Mouse (Mus musculus): Measurements from ENCODE around the gene 1700088E04Rik. TPM values are rescaled to one million over a fixed set of nuclear protein-coding genes. Genes with fewer than 3 reads are reported as not detected.

The 1700088E04Rik gene
- polyA plus RNA-seq, 1 experiment from 2014 or later: 0.61 TPM

DNA sequence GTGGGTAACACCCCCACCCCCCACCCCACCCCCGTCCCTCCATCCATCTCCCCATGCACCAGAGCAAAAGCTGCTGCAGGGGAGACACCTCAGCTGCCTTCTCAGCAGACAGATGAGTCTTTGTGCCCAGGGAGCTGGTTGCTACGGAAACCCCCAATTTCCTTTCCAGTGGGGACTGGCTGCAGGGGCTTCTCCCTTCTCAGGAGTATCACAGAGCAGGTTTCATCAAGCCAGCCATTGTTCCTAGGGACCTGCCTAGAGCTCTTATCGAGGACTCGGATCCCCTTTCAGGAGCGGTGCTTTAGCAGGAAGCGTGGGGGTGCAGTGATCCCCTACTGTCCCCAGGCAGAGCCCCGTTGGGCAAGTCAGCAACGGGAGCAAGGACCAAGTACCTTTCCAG, 10.8 kb upstream of the 1700088E04Rik start:
- H3K36me3 ChIP-seq: peaks cover 54% of the 10 kb centered on the region
- WGBS (ENCODE audit: insufficient replicate concordance): 76% methylated on average over 8 of the region's 8 CpGs
- H3K9me3 ChIP-seq (replicated peaks): no peaks in the 10 kb centered on the region
- ATAC-seq (ENCODE audit: low read depth): no peak
- peaks cover 19% of the 10 kb centered on the region for H3K4me1 ChIP-seq (replicated peaks)
- H3K9ac ChIP-seq: no peak overlapping the region
- no peaks in the 10 kb centered on the region for H3K27me3 ChIP-seq
- DNase-seq: no peak
- H3K4me2 ChIP-seq: no peak overlapping the region
- H3K4me3 ChIP-seq (replicated peaks): no peak overlapping the region
- H3K27ac ChIP-seq: no peak overlapping the region

DNA sequence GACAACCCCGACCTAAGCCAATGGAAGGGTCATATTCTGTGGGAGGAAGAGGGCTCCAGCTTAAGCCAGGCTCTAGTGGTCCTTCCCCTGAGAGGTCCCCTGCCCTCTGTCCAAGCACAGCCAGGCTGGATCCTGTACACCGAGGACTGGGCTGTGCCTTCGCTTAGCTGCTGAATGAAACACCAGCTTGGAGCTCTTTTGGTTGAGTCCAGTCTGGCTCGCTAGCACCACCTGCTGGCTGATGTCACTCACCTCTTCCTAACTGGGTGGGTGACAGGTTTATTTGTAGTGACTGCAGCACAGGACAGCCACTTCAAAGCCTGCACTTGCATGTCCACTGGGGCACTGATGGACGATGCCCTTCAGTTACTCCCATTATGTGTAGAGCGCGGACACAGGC, 7.5 kb upstream of the 1700088E04Rik start:
- DNase-seq: peak; percentile 65
- no peak overlapping the region for H3K27ac ChIP-seq
- H3K4me3 ChIP-seq (replicated peaks): no peak overlapping the region
- peak; percentile 42; the same call in 1 of the 2 replicates for ATAC-seq (ENCODE audit: low read depth)
- peaks cover under 1% of the 10 kb centered on the region; the same call in 1 of the 2 replicates for H3K4me1 ChIP-seq (replicated peaks)
- 47% methylated on average over 7 of the region's 7 CpGs for WGBS (ENCODE audit: insufficient replicate concordance)
- peaks cover 87% of the 10 kb centered on the region for H3K36me3 ChIP-seq
- H3K9me3 ChIP-seq (replicated peaks): no peaks in the 10 kb centered on the region
- H3K9ac ChIP-seq: no peak overlapping the region
- no peak overlapping the region for H3K4me2 ChIP-seq
- no peaks in the 10 kb centered on the region for H3K27me3 ChIP-seq

DNA sequence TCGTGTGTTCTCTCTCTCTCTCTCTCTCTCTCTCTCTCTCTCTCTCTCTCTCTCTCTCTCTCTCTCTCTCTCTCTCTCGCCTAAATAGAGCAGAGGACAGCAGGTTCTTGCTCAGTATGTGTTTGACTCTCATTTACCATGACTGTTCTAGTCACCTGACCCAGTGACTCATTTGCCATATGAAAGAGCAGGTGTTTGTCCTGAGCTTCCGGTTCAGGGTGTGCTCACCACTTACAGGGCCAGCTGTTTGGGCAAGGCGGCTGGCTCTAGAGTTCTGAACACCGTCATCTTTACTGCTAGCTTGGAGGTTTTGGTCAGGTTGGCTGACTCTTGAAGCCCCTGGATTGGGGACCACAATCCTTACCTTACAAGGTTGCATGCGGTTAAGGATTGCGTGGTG, 4.5 kb upstream of the 1700088E04Rik start:
- Histone ChIP-seq H3K9me3 (replicated peaks) (no peaks in the 10 kb centered on the region), H3K9ac (no peak overlapping the region), H3K27me3 (no peaks in the 10 kb centered on the region), H3K36me3 (peaks cover 71% of the 10 kb centered on the region), H3K27ac (no peak overlapping the region), H3K4me2 (no peak overlapping the region), H3K4me3 (replicated peaks) (no peak overlapping the region), H3K4me1 (replicated peaks) (peaks cover 23% of the 10 kb centered on the region)
- DNase-seq (no peak), ATAC-seq (ENCODE audit: low read depth) (no peak)
- WGBS (ENCODE audit: insufficient replicate concordance): 80% methylated on average over 7 of the region's 7 CpGs

DNA sequence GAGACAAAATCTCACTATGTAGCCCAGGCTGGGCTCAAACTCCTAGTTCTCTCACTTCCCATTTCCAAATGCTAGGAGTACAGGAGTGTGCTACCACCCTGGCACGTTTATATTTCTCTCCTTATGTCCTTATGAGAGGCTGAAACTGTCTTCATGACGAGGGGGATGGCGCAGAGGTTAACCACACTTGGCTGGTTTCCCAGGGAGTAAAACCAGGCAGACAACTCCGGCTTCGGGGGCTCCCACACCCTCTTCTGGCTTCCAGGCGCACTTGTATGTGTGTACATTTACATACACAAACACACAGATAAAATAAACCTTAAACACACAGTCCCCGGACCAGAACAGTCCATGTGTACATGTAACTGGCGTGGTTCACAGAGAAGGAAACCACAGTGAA, 3.0 kb upstream of the 1700088E04Rik start:
- Histone ChIP-seq H3K4me2 (no peak overlapping the region), H3K36me3 (peaks cover 58% of the 10 kb centered on the region), H3K27ac (no peak overlapping the region), H3K27me3 (0 out of 2 replicates have a peak, but pooled peaks cover 6% of the 10 kb centered on the region), H3K4me1 (replicated peaks) (peaks cover 32% of the 10 kb centered on the region), H3K9me3 (replicated peaks) (no peaks in the 10 kb centered on the region), H3K9ac (no peak overlapping the region), H3K4me3 (replicated peaks) (no peak overlapping the region)
- ATAC-seq (ENCODE audit: low read depth) (no peak), DNase-seq (no peak)
- 71% methylated on average over 8 of the region's 8 CpGs for WGBS (ENCODE audit: insufficient replicate concordance)

DNA sequence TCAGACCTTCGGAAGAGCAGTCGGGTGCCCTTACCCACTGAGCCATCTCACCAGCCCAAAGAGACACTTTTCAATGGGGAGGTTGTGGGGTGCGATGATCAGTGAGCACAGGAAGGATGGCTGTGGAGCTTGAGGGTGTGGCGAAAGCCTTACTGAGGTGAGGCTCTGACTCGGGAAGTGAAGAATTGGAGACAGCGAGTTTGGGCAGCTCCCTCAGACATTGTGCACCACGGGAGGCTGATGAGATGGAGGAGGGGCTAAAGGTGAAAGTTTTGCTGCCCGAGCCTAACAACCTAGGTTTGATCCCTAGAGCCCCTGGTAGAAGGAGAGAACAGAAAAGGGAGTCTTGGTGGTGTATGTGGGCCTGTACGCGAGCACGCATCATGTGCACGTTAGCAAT, 2.3 kb upstream of the 1700088E04Rik start:
- H3K27me3 ChIP-seq: 0 out of 2 replicates have a peak, but pooled peaks cover 6% of the 10 kb centered on the region
- H3K4me3 ChIP-seq (replicated peaks): no peak overlapping the region
- H3K27ac ChIP-seq: no peak overlapping the region
- peaks cover 52% of the 10 kb centered on the region for H3K36me3 ChIP-seq
- no peaks in the 10 kb centered on the region for H3K9me3 ChIP-seq (replicated peaks)
- H3K9ac ChIP-seq: no peak overlapping the region
- H3K4me1 ChIP-seq (replicated peaks): peaks cover 32% of the 10 kb centered on the region
- ATAC-seq (ENCODE audit: low read depth): no peak
- DNase-seq: no peak
- 83% methylated on average over 12 of the region's 12 CpGs for WGBS (ENCODE audit: insufficient replicate concordance)
- H3K4me2 ChIP-seq: no peak overlapping the region

DNA sequence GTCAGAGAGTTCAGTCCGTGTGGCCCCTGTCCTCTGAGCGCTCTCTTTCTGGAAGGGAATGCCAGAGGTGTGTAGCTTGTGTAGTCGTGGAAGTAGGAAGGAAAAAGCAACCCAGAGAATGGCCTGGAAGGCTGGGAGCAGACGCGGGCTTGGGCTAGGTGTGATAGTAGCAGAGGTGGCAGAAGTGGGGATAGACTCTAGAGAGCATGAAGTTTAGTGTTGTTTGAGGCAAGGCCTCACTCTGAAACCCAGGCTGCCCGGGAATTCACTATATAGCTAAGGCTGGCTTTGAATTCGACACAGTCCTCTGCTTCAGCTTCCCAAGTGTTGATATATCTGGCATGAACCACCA, 489 bp upstream of the 1700088E04Rik start:
- H3K27me3 ChIP-seq: 0 out of 2 replicates have a peak, but pooled peaks cover 6% of the 10 kb centered on the region
- WGBS (ENCODE audit: insufficient replicate concordance): 0% methylated on average over 7 of the region's 7 CpGs
- H3K4me3 ChIP-seq (replicated peaks): peak overlapping the region; percentile 92
- peaks cover 34% of the 10 kb centered on the region for H3K36me3 ChIP-seq
- ATAC-seq (ENCODE audit: low read depth) (peak; percentile 57), DNase-seq (no peak)
- H3K9ac ChIP-seq: peak overlapping the region; percentile 92
- peaks cover 32% of the 10 kb centered on the region for H3K4me1 ChIP-seq (replicated peaks)
- H3K4me2 ChIP-seq: peak overlapping the region; percentile 95
- no peaks in the 10 kb centered on the region for H3K9me3 ChIP-seq (replicated peaks)
- peak overlapping the region; percentile 71 for H3K27ac ChIP-seq

DNA sequence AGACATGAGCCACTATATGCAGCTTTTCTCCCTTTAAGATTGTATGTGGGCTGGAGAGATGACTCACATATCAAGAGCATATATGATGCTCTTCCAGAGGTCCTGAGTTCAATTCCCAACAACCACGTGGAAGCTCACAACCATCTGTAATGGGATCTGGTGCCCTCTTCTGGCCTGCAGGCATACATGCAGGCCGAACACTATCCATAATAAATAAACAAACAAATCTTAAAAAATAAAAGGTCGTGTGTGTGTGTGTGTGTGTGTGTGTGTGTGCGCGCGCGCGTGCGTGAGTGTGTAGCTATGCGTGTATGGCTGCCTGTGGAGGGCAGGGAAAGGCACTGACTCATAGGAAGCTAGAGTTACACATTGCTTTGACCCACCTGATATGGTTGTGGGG, 1.4 kb downstream of the 1700088E04Rik start:
- 50% methylated on average over 10 of the region's 10 CpGs for WGBS (ENCODE audit: insufficient replicate concordance)
- H3K27ac ChIP-seq: no peak overlapping the region

DNA sequence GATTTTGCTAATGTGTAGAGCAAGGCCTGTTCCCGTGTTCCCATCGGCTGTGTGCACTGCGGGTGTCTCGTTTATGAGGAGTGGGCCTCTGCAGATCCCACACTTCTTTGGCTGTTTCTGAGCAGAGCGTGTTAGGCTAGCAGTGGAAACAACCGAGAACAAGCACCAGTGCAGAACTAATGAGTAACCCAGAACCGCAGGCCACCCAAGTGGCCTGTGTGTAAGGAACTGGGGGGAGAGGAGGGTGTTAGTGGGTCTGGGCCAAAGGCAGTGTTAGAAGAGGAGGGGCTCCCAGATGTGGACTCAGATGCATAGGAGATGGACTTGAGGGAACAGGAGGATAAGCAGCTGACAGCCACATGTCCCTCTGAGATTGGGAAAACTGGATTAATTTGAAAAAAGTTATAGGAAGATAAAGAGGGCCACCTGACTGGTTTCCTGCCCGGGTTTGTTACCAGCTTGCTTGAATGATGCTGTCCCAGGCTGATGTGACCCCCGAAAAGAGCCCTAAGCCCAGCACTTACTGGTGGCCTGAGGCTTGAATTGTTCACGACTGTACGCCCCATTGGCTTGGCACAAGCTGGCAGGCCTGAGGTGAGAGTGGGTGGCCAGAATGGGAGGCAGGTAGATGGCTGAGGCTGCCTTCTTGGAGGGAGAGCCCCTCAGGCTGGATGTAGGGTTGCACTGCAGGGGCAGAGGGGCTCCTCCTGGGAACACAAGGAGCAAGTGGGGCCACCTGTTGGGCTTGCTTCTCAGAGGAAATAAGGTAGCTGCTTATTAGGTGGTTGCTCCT, 5.1 kb downstream of the 1700088E04Rik start:
- Histone ChIP-seq H3K27me3 (0 out of 2 replicates have a peak, but pooled peaks cover 6% of the 10 kb centered on the region), H3K27ac (no peak overlapping the region), H3K4me2 (no peak overlapping the region), H3K9ac (no peak overlapping the region), H3K4me1 (replicated peaks) (peaks cover 12% of the 10 kb centered on the region), H3K4me3 (replicated peaks) (no peak overlapping the region), H3K9me3 (replicated peaks) (no peaks in the 10 kb centered on the region), H3K36me3 (peaks cover 21% of the 10 kb centered on the region)
- DNase-seq (no peak), ATAC-seq (ENCODE audit: low read depth) (no peak)
- WGBS (ENCODE audit: insufficient replicate concordance): 68% methylated on average over 11 of the region's 11 CpGs

More for the DNA sequence above, 1.4 kb downstream of the 1700088E04Rik start:
- DNase-seq (no peak), ATAC-seq (ENCODE audit: low read depth) (no peak)
- Histone ChIP-seq H3K9ac (no peak overlapping the region), H3K36me3 (peaks cover 15% of the 10 kb centered on the region), H3K4me2 (no peak overlapping the region), H3K4me3 (replicated peaks) (no peak overlapping the region), H3K9me3 (replicated peaks) (no peaks in the 10 kb centered on the region), H3K27me3 (0 out of 2 replicates have a peak, but pooled peaks cover 6% of the 10 kb centered on the region), H3K4me1 (replicated peaks) (peaks cover 32% of the 10 kb centered on the region)

DNA sequence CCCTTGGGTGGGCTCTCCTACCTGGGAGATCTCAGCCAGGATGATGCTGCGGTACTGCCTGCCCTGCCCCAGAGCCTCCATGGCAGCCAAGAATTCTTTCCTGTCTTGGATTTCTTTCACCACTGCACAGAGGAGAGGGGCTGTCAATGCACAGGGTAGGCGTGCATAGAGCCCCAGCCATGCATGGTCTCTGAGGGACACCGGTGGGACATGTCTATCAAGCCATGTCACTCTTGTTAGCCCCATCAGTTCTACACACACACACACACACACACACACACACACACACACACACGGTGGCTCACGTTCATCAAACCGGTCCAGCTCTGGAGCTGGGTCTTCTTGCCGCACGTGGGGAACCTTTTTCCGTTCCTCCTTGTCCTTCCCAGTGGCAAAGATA, 5.7 kb downstream of the 1700088E04Rik start:
- no peak for DNase-seq
- H3K4me2 ChIP-seq: no peak overlapping the region
- H3K4me1 ChIP-seq (replicated peaks): peaks cover 6% of the 10 kb centered on the region
- no peak for ATAC-seq (ENCODE audit: low read depth)
- 0 out of 2 replicates have a peak, but pooled peaks cover 6% of the 10 kb centered on the region for H3K27me3 ChIP-seq
- 72% methylated on average over 9 of the region's 9 CpGs for WGBS (ENCODE audit: insufficient replicate concordance)
- H3K36me3 ChIP-seq: peaks cover 25% of the 10 kb centered on the region
- H3K9ac ChIP-seq: no peak overlapping the region
- no peaks in the 10 kb centered on the region for H3K9me3 ChIP-seq (replicated peaks)
- H3K4me3 ChIP-seq (replicated peaks): no peak overlapping the region
- H3K27ac ChIP-seq: no peak overlapping the region

DNA sequence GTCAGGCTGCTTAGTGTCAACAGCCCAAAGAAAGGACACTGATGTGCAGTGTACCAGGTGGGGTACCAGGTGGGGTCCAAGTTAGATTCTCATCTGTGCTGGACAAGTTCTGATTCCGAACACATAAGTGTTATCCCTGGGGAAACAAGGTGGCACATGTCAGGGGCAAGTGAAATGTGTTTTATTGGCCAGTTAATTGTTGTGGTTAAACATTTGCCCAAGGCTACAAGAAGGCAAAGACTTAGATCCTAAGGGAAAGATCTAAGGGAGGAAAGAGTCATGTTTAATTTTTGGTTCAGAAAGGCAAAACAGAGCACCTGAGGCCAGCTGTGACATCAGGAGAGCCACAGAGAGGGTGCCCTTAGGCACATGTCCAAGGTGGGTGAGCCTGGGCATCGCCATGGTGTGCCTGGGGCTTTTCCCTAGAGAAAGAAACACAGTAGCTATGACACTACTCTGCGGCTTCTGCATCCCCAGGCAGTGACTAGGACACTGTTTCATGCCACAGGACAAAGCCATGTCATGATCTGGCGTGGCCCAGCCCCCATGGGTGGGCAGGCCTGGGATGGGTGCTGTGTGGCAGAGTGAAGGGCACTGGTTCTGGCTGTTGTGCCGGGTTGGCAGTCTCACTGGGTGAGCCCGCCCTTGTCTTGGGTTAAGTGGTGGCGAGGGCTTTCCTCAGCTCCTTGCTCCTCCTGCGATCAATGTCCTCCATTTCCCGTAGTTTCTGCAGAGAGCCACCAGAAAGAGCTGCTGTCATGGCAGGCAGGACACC, 6.4 kb downstream of the 1700088E04Rik start:
- H3K4me2 ChIP-seq: no peak overlapping the region
- no peaks in the 10 kb centered on the region for H3K9me3 ChIP-seq (replicated peaks)
- H3K36me3 ChIP-seq: peaks cover 31% of the 10 kb centered on the region
- H3K4me1 ChIP-seq (replicated peaks): no peaks in the 10 kb centered on the region; the same call in 1 of the 2 replicates
- WGBS (ENCODE audit: insufficient replicate concordance): 56% methylated on average over 9 of the region's 9 CpGs
- ATAC-seq (ENCODE audit: low read depth) (no peak), DNase-seq (no peak)
- H3K4me3 ChIP-seq (replicated peaks): no peak overlapping the region
- no peaks in the 10 kb centered on the region for H3K27me3 ChIP-seq
- no peak overlapping the region for H3K27ac ChIP-seq
- no peak overlapping the region for H3K9ac ChIP-seq

DNA sequence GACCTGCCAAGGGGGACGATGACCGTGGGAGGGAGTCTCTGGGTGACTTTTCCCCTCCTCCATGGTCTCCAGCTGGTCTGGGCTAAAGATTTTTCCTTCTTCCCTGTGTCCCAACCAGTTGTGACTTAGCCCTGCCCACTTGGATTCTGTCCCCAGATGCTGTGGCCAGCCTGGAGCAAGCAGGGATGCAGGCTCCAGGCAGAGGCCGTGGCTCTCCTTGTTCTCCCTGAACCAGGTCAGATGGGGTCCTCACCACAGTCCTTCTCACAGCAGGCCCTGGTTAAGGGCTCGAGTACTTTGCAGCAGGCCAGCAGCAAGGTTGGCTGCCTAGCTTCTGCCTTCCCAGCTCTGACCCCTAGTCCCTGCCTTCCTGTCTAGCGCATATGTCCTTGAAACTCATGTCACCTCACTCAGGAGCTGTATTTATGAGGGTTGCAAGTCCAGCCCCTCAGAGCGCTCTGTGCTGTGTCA, 7.8 kb downstream of the 1700088E04Rik start:
- H3K4me1 ChIP-seq (replicated peaks): no peaks in the 10 kb centered on the region; the same call in 1 of the 2 replicates
- H3K4me2 ChIP-seq: no peak overlapping the region
- peaks cover 38% of the 10 kb centered on the region for H3K36me3 ChIP-seq
- H3K27me3 ChIP-seq: no peaks in the 10 kb centered on the region
- H3K27ac ChIP-seq: no peak overlapping the region
- H3K9me3 ChIP-seq (replicated peaks): peaks cover 2% of the 10 kb centered on the region; the same call in 1 of the 2 replicates
- ATAC-seq (ENCODE audit: low read depth) (no peak), DNase-seq (no peak)
- WGBS (ENCODE audit: insufficient replicate concordance): 82% methylated on average over 6 of the region's 6 CpGs
- no peak overlapping the region for H3K4me3 ChIP-seq (replicated peaks)
- no peak overlapping the region for H3K9ac ChIP-seq

All from liver, embryonic 13.5 days (tissue).